Mouse (Mus musculus): Measurements from ENCODE around the gene Fam19a1.

Fam19a1 gene

GRCm38 (mm10) chr6:96258651-96259050 is 145.7 kb downstream of the Fam19a1 start:
- DNase-seq (ENCODE audit: low read depth, low spot score) = no peak

GRCm38 (mm10) chr6:96266456-96266855 is 153.5 kb downstream of the Fam19a1 start:
- DNase-seq (ENCODE audit: low read depth, low spot score) = no peak

- no peak for DNase-seq (ENCODE audit: low read depth, low spot score)
Observed at GRCm38 (mm10) chr6:96268788-96269187, 155.8 kb downstream of the Fam19a1 start.

GRCm38 (mm10) chr6:96270436-96270835 is 157.5 kb downstream of the Fam19a1 start:
- DNase-seq (ENCODE audit: low read depth, low spot score) = no peak

DNA sequence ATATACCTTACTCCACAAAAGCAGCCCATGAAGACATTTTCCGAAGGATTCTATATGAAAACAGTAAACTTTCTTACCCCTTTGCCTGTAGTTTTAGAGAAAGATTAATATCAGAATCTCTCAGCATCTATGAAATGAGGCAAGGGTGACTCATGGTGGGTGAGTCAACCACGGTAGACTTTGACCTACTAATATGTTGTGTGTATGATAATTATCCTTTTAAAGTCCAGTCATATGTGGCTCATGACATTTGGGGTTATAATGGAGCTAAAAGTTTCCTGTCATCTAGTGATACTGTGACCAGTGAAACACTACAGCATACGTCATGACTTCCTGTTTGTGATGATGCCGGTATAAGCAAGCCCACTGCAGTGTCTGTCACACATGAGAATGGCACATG is 170.8 kb downstream of the Fam19a1 start:
- DNase-seq (ENCODE audit: low read depth, low spot score) = no peak

GRCm38 (mm10) chr6:96284590-96284989 is 171.6 kb downstream of the Fam19a1 start:
- DNase-seq (ENCODE audit: low read depth, low spot score) = no peak

DNA sequence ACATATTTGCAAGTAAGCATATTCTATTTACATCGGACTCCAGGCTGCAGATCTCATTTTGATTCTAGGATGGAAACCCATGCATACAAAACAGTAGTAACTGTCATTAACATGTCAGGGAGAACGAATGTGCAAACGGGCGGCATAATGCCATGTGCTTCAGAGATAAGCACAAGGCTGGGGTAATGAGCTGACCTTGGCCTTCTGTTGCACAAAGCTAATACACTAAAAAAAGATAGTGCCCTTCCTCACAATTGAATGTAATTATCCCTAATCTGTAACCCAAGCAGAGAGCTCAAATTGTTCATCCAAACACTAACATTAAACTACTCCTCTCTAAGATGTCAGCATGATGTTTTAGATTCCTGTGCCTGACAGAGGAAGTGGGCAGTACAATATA is 173.3 kb downstream of the Fam19a1 start:
- DNase-seq (ENCODE audit: low read depth, low spot score) = no peak

DNA sequence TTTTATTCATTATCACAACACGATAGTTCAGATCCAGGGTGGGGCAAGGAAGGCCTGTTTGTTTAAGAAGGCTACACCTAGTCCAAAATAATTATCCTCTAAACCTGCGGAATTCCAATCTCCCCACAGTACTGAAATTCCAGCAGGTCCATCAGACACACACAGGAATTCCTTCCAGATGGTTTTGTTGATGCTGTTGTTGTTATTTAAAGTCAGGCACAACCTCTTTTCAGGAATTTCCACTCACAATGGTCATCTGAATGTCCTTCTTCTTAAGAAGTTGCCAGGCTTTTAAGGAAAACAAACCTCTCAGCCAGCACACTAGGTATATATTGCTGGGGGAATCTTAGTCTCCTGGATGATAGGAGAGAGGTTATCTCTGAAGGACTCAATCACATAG is 174.4 kb downstream of the Fam19a1 start:
- DNase-seq (ENCODE audit: low read depth, low spot score) = no peak

GRCm38 (mm10) chr6:96289672-96290071 is 176.7 kb downstream of the Fam19a1 start:
- no peak for DNase-seq (ENCODE audit: low read depth, low spot score)

DNA sequence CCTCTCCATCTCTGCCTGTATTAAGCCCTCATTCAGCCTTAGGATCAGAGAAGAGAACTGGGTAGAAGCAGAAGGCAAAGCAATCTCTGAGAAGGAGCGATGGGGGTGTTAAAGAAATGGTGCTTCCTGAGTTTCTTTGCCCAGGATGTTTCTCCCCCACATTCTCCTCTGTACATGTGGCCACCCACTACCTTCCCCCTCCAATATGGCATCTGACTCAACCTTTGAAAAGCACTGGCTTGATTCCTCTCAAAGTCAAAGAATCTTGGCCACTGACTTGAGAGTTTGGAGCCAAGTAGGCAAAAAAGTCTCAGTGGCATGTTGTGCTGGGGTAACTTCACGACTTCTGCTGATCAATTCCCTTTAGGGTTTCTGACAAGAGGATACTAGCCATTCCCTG is 234.5 kb downstream of the Fam19a1 start:
- DNase-seq (ENCODE audit: low read depth, low spot score) = no peak

- DNase-seq (ENCODE audit: low read depth, low spot score) = no peak
Observed at GRCm38 (mm10) chr6:96349446-96350025, 236.6 kb downstream of the Fam19a1 start.

- DNase-seq (ENCODE audit: low read depth, low spot score) = no peak
Observed at GRCm38 (mm10) chr6:96369544-96369943, 256.6 kb downstream of the Fam19a1 start.

DNA sequence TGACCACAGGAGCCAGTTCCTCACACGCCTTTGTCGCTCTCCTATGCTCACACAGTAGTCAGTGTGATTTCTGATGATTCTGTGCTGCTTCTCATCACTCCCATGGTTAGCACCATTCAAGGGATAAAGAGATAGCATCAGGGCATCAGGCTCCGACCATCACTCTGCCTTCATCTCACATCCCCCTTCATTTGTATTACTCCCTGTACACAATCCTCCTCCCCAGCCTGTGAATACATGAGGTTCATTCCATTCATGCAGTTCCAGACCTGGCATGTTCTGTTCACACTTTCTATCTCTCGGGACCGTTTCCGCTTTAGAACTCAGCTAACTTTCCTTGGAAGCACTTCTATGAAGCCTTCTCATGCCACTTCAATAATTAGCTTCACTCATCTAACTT is 259.9 kb downstream of the Fam19a1 start:
- no peak for DNase-seq (ENCODE audit: low read depth, low spot score)

DNA sequence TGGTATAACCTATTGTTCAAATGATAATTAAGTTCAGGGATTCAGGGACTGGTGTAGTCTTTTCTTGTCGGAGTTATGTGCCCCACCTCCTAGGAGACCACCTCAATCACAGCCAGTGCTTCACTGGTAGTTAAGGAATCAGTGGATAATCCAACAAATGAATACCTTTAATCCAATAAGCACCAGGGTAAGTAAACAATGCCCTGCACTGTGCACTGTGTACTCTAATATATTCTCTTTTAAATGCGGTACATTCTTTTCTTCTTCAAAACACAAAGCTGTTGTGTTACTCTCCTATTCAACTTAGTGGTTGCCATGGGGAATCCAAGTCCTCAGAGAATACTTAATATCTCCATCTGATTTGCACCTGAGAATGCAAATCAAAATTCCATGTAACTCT is 260.3 kb downstream of the Fam19a1 start:
- DNase-seq (ENCODE audit: low read depth, low spot score) = no peak

- DNase-seq (ENCODE audit: low read depth, low spot score) = no peak
Observed at GRCm38 (mm10) chr6:96376773-96377172, 263.8 kb downstream of the Fam19a1 start.

DNA sequence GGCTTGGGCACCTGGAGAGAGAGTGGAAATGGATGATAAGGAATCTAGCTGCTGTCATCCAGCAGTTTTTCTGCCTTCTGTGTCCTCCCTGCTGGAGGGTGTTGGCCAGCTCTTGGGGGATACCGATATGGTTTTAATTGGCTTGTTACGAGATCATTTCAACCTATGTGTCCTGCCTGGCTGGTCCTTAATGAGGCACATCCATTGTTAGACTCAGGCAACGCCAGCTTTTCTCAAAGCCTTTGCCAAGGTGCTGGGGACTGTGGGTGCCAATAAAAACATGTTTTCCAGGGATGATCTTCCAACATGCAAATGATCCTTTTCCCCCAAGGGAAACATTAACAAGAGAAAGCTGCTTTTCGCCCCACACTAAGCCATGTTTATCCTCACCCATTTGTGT is 266.3 kb downstream of the Fam19a1 start:
- no peak for DNase-seq (ENCODE audit: low read depth, low spot score)

DNA sequence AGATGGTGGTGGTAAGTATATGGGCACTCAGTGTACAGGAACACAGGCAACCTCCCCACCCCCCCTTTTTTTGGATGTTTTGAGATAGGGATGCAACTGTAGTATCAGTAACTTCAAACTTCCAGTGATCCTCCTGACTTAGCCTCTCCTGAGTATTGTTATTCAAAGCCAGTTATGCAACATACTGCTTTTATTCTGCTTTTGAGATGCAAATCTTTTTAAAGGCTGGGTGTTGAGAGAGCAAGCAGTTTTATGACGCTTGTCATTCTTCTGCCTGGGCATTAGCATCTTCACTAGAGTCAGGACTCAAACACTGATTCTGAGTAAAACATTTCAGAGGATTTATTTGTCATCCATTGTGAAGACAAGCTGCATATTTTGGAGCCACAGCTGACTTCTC is 271.5 kb downstream of the Fam19a1 start:
- no peak for DNase-seq (ENCODE audit: low read depth, low spot score)

GRCm38 (mm10) chr6:96418866-96419265 is 305.9 kb downstream of the Fam19a1 start:
- DNase-seq (ENCODE audit: low read depth, low spot score) = no peak

GRCm38 (mm10) chr6:96419704-96420382 is 306.9 kb downstream of the Fam19a1 start:
- DNase-seq (ENCODE audit: low read depth, low spot score) = no peak

GRCm38 (mm10) chr6:96420515-96420914 is 307.6 kb downstream of the Fam19a1 start:
- DNase-seq (ENCODE audit: low read depth, low spot score) = no peak

GRCm38 (mm10) chr6:96429390-96429789 is 316.4 kb downstream of the Fam19a1 start:
- no peak for DNase-seq (ENCODE audit: low read depth, low spot score)

DNA sequence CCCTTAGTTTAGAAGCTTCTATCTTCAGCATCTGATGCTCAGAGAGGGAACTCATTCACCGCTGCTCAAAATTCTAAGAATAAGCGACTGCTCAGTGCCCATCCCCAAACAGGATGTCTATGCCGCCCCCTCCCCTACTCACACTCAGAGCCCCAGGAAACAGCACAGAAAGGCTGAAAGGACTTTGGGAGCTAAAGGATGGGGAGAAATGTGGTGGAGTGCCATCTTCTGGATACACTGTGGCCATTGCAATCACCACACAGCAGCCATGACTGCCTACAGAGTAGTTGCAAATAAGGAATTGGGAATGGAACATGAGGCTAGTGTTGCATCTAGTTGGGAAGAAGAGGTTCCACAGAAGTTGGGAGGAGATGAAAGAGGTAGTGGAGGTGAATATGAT is 319.4 kb downstream of the Fam19a1 start:
- no peak for DNase-seq (ENCODE audit: low read depth, low spot score)

GRCm38 (mm10) chr6:96433896-96434295 is 320.9 kb downstream of the Fam19a1 start:
- no peak for DNase-seq (ENCODE audit: low read depth, low spot score)

DNA sequence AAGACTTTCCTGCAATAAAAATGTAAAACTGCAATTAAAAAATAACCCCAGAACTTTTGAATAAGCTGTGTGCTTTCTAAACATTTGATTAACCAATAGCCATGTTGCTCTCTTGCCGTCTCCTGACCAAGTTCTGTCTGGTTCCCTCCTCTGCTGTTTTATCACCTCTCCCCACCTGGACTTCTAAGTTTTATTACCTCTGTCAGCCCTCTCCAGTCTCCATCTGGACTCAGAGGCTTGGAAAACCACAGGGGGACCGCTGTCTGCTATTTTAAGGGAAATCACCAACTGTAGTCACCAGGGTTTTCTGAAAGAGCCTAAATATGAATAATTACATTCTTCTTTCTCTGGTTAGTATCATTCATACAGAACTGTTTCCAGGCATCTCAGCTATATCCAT is 322.6 kb downstream of the Fam19a1 start:
- DNase-seq (ENCODE audit: low read depth, low spot score) = no peak

Measured in retina, adult 2 months (tissue).